Mouse (Mus musculus) olfactory bulb, adult 2 months (tissue): Measurements from ENCODE around the gene Rgr.

Experiments used
- CTCF ChIP-seq: fragments of 200-500 bp; IDR thresholded peaks from 2 replicates; pipeline ENCODE4 v1.5.1; 2012; ENCODE audit warnings: low read depth, mild to moderate bottlenecking, low read length, moderate library complexity; ENCODE audit not compliant: insufficient read depth
- POLR2A ChIP-seq: fragments of 200-500 bp; IDR thresholded peaks from 2 replicates; pipeline ENCODE4 v1.6.1; 2012; ENCODE audit warnings: mild to moderate bottlenecking, low read depth, low read length, moderate library complexity; ENCODE audit not compliant: insufficient read depth

- TF ChIP-seq CTCF (no peak), POLR2A (no peak)
Observed at GRCm38 (mm10) chr14:37034432-37034831, 14.3 kb downstream of the Rgr start.
